Mouse (Mus musculus): ENCODE results near the gene Lrrc57. TPM values are rescaled to one million over a fixed set of nuclear protein-coding genes. Genes with fewer than 3 reads are reported as not detected.
A peak's percentile ranks its signal among the peaks of the same experiment; 100 is the strongest.

Gene Lrrc57
- polyA plus RNA-seq, 1 experiment from 2014 or later: 19.9 TPM

DNA sequence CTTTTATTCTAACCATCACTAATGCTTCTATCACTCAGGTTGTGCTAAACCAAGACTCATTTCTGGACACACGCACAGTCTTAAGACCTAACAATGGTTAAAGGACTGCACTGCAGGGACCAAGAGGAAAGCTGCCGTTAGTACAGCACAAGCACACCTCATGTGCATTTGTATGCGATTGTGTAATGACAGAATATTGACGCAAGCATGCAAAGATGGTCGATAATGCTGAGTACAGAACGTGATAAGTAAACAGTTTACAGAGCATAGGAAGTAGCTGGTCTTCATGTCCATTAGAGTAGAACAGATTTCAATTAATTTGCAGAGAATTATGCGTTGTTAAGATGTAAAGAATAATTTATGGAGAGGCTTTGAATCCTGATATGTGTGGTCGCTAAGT is 31.5 kb upstream of the Lrrc57 start:
- H3K27ac ChIP-seq (ENCODE audit: low read depth, low read length): no peak overlapping the region
- H3K4me1 ChIP-seq (ENCODE audit: control insufficient read depth, insufficient read depth, low read length): no peaks in the 10 kb centered on the region
- no peaks in the 10 kb centered on the region for H3K27me3 ChIP-seq (ENCODE audit: control insufficient read depth, insufficient read depth, low read length)
- 90% methylated on average over 8 of the region's 8 CpGs for WGBS
- H3K36me3 ChIP-seq (ENCODE audit: control insufficient read depth, insufficient read depth, low read length): no peaks in the 10 kb centered on the region
- H3K4me3 ChIP-seq (ENCODE audit: low read length): no peak overlapping the region
- H3K4me2 ChIP-seq (replicated peaks; ENCODE audit: low read depth, low read length): no peak overlapping the region
- no peaks in the 10 kb centered on the region for H3K9me3 ChIP-seq (ENCODE audit: control insufficient read depth, low read length)
- no peak for ATAC-seq (ENCODE audit: low FRiP score, low TSS enrichment)
- H3K9ac ChIP-seq (ENCODE audit: low read depth, low read length): no peak overlapping the region

DNA sequence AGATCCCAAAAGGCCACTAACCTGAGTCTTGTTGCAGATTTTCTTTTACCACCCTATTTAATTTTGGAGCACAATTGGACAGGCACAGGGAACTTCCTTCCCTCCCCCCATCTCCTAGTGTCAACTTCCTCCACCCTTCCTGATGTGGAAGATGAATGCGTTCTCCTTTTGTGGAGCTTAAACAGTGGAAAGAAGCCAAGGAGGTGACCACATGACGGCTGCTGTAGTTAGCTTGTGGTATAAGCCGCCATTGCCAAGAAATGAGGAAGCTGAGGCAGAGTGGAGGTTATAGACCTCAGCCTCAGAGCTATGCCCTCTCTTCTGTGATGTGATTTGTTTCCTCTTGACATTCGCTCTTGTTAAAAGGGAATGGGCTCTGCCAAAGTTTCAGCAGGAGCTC is 22.6 kb upstream of the Lrrc57 start:
- 74% methylated on average over 4 of the region's 4 CpGs for WGBS
- no peaks in the 10 kb centered on the region for H3K9me3 ChIP-seq (ENCODE audit: control insufficient read depth, low read length)

DNA sequence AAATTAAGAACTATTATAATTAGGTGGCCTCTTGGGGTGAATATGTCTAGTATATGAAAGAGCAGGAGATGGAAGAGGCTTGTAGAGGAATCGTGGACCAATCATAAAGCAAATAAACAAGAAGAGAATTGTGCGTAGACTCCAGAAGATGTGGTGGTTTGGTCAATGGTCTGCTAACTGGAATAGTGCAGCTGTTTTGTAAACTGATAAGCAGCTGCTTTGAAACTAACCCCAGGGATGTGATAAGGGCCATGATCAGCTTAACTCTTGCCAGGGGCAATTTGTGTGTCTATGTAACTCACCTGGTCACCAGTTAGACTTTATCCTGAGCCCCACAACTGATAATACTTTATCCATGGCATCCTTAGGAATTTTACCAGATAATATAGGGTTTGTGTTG is 22.2 kb upstream of the Lrrc57 start:
- Histone ChIP-seq H3K9me3 (ENCODE audit: control insufficient read depth, low read length) (no peaks in the 10 kb centered on the region), H3K36me3 (ENCODE audit: control insufficient read depth, insufficient read depth, low read length) (no peaks in the 10 kb centered on the region), H3K9ac (ENCODE audit: low read depth, low read length) (no peak overlapping the region), H3K4me3 (ENCODE audit: low read length) (no peak overlapping the region), H3K27me3 (ENCODE audit: control insufficient read depth, insufficient read depth, low read length) (no peaks in the 10 kb centered on the region), H3K4me2 (replicated peaks; ENCODE audit: low read depth, low read length) (no peak overlapping the region), H3K4me1 (ENCODE audit: control insufficient read depth, insufficient read depth, low read length) (peaks cover 5% of the 10 kb centered on the region; the same call in 1 of the 2 replicates), H3K27ac (ENCODE audit: low read depth, low read length) (no peak overlapping the region)
- WGBS: 96% methylated on average over 2 of the region's 2 CpGs
- no peak for ATAC-seq (ENCODE audit: low FRiP score, low TSS enrichment)

More for the DNA sequence above, 22.6 kb upstream of the Lrrc57 start:
- Histone ChIP-seq H3K36me3 (ENCODE audit: control insufficient read depth, insufficient read depth, low read length) (no peaks in the 10 kb centered on the region), H3K27me3 (ENCODE audit: control insufficient read depth, insufficient read depth, low read length) (no peaks in the 10 kb centered on the region), H3K9ac (ENCODE audit: low read depth, low read length) (no peak overlapping the region), H3K4me3 (ENCODE audit: low read length) (no peak overlapping the region), H3K4me1 (ENCODE audit: control insufficient read depth, insufficient read depth, low read length) (peaks cover 5% of the 10 kb centered on the region; the same call in 1 of the 2 replicates), H3K27ac (ENCODE audit: low read depth, low read length) (no peak overlapping the region; the same call in 1 of the 2 replicates), H3K4me2 (replicated peaks; ENCODE audit: low read depth, low read length) (no peak overlapping the region)
- no peak for ATAC-seq (ENCODE audit: low FRiP score, low TSS enrichment)

DNA sequence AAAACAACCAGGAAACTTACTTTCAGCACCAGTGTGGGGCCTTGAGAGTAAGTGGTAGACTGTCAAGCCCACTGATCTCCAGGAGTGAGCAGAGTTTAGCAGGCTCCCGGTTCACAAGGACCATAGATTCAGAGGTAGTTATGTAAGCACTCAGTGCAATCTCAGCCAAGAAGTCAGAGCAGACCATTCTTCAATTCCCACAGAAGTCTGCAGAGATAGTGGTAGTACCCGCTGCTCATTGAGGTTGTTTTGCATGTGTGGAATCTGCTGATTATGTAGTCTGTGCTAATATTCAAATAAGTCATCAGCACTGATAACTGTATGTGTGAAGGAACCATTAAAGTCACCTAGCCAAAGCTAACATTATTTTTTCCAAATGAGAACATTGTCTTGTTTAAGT is 21.3 kb upstream of the Lrrc57 start:
- Histone ChIP-seq H3K4me2 (replicated peaks; ENCODE audit: low read depth, low read length) (no peak overlapping the region), H3K27me3 (ENCODE audit: control insufficient read depth, insufficient read depth, low read length) (no peaks in the 10 kb centered on the region), H3K27ac (ENCODE audit: low read depth, low read length) (no peak overlapping the region), H3K4me1 (ENCODE audit: control insufficient read depth, insufficient read depth, low read length) (peaks cover 5% of the 10 kb centered on the region; the same call in 1 of the 2 replicates), H3K36me3 (ENCODE audit: control insufficient read depth, insufficient read depth, low read length) (no peaks in the 10 kb centered on the region), H3K9me3 (ENCODE audit: control insufficient read depth, low read length) (no peaks in the 10 kb centered on the region), H3K4me3 (ENCODE audit: low read length) (no peak overlapping the region), H3K9ac (ENCODE audit: low read depth, low read length) (no peak overlapping the region)
- ATAC-seq (ENCODE audit: low FRiP score, low TSS enrichment): no peak
- 74% methylated on average over 2 of the region's 2 CpGs for WGBS

DNA sequence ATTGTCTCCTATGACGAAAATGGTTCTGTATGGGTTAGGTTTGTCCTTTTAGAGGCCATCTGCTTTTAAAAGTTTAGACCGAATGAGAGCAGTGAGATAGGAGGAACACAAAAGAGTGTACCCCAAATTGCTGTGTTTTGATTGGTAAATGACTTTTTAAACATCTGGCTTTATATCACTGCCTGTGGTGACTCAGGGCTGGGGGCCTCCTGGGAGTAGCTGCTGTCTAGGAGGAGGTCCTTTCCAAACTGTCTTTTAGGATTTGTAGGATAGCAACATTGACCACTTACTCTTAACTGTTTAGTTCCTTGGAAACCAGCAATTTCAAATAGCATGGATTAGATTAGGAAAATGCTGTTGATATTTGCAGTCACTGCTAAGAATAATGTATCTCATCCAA is 20.9 kb upstream of the Lrrc57 start:
- H3K4me1 ChIP-seq (ENCODE audit: control insufficient read depth, insufficient read depth, low read length): peaks cover 5% of the 10 kb centered on the region; the same call in 1 of the 2 replicates
- no peak for ATAC-seq (ENCODE audit: low FRiP score, low TSS enrichment)
- WGBS: 80% methylated on average over 2 of the region's 2 CpGs
- peak overlapping the region; percentile 60; the same call in 1 of the 2 replicates for H3K4me3 ChIP-seq (ENCODE audit: low read length)
- H3K9ac ChIP-seq (ENCODE audit: low read depth, low read length): no peak overlapping the region
- no peak overlapping the region for H3K27ac ChIP-seq (ENCODE audit: low read depth, low read length)
- no peaks in the 10 kb centered on the region for H3K27me3 ChIP-seq (ENCODE audit: control insufficient read depth, insufficient read depth, low read length)
- H3K36me3 ChIP-seq (ENCODE audit: control insufficient read depth, insufficient read depth, low read length): no peaks in the 10 kb centered on the region
- no peaks in the 10 kb centered on the region for H3K9me3 ChIP-seq (ENCODE audit: control insufficient read depth, low read length)
- peak overlapping the region; percentile 52; the same call in 1 of the 2 replicates for H3K4me2 ChIP-seq (replicated peaks; ENCODE audit: low read depth, low read length)

DNA sequence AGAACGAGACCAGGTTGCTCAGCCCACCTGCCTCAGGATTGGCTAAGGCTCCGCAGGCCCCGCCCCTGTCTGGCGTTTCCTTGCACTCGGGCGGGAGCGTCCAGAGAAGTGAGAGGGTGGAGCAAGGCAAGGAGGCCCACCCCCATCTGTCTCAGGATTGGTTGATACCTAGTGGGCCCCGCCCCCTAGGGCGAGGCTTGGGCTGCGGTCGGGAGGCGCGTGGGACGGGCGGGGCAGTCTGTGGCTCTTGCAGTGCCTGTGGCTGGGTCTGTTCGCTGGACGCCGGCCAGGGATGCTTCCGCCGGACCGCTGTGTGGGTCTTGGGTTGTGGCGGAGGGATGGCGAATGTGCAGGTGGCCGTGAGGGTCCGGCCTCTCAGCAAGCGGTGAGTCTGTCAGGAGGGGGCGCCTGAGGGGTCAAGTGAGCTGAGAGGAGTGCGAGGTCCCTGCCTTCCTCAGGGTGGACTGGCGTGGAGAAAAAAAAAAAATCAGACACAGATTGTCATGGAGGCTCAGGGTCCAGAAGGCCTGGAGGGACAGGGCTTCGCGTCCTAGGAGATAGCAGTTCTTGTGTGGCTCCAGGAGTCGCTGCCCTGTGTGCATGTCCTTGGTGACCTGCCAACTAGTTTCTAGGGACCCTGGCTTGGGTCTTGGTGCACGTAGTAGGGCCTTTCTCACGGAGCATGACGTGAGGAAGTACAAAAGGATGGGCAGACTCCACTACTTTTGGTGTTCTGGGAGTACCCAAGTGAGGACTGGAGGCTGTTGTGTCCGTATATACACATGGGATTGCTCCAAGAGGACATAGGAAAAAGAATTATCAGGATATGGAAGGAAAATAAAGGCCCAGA is 19.8 kb upstream of the Lrrc57 start, which contains the start of gene Stard9:
Stard9 (plus strand) TSS at position 236 of the 850 bp plus-strand sequence.
- H3K27ac ChIP-seq (ENCODE audit: low read depth, low read length): no peak within 1 kb of the TSS
- ATAC-seq (ENCODE audit: low FRiP score, low TSS enrichment): peak; percentile 100
- peaks cover 5% of the 10 kb centered on the region; the same call in 1 of the 2 replicates for H3K4me1 ChIP-seq (ENCODE audit: control insufficient read depth, insufficient read depth, low read length)
- H3K9ac ChIP-seq (ENCODE audit: low read depth, low read length): peak within 1 kb of the TSS; percentile 61
- H3K27me3 ChIP-seq (ENCODE audit: control insufficient read depth, insufficient read depth, low read length): no peaks in the 10 kb centered on the region
- peak within 1 kb of the TSS; percentile 60 for H3K4me3 ChIP-seq (ENCODE audit: low read length)
- H3K9me3 ChIP-seq (ENCODE audit: control insufficient read depth, low read length): no peaks in the 10 kb centered on the region
- no peaks in the 10 kb centered on the region for H3K36me3 ChIP-seq (ENCODE audit: control insufficient read depth, insufficient read depth, low read length)
- peak within 1 kb of the TSS; percentile 52 for H3K4me2 ChIP-seq (replicated peaks; ENCODE audit: low read depth, low read length)
- WGBS: 4% methylated on average over 32 of the region's 36 CpGs

DNA sequence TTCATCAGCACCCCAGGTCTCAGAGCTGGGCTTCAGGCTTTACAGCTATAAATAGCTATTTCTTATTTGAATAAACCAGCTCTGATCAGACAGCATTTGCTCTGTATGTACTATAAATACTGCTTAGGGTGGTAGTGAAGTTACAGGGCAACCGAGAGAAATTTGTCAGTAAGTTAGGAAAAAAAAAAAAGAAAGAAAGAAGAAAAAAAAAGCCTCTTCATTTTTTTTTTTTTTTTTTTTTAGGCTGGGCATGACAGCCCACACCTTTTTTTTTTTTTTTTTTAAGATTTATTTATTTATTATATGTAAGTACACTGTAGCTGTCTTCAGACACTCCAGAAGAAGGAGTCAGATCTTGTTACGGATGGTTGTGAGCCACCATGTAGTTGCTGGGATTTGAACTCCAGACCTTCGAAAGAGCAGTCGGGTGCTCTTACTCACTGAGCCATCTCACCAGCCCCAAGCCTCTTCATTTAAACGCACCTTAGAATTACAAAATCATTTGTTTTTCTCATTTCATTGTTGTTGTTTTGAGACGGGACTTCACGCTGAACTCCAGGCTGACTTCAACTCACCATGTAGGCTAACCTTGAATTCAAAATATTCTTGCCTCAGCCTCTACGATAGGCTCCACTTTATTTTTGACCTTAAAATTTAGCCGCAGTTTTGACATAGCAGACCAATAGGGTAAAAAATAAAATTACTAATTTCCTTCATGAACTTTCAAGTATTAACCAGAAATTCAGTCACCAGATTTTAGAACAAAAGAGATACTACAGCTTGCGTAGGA is 19.0 kb upstream of the Lrrc57 start:
- peak overlapping the region; percentile 52 for H3K4me2 ChIP-seq (replicated peaks; ENCODE audit: low read depth, low read length)
- 25% methylated on average over 10 of the region's 10 CpGs for WGBS
- 0 out of 2 replicates have a peak, but pooled peaks have one; percentile 18 for ATAC-seq (ENCODE audit: low FRiP score, low TSS enrichment)
- no peaks in the 10 kb centered on the region for H3K36me3 ChIP-seq (ENCODE audit: control insufficient read depth, insufficient read depth, low read length)
- peak overlapping the region; percentile 60 for H3K4me3 ChIP-seq (ENCODE audit: low read length)
- H3K9ac ChIP-seq (ENCODE audit: low read depth, low read length): peak overlapping the region; percentile 34; the same call in 1 of the 2 replicates
- H3K4me1 ChIP-seq (ENCODE audit: control insufficient read depth, insufficient read depth, low read length): peaks cover 5% of the 10 kb centered on the region; the same call in 1 of the 2 replicates
- no peaks in the 10 kb centered on the region for H3K27me3 ChIP-seq (ENCODE audit: control insufficient read depth, insufficient read depth, low read length)
- H3K27ac ChIP-seq (ENCODE audit: low read depth, low read length): no peak overlapping the region
- no peaks in the 10 kb centered on the region for H3K9me3 ChIP-seq (ENCODE audit: control insufficient read depth, low read length)

DNA sequence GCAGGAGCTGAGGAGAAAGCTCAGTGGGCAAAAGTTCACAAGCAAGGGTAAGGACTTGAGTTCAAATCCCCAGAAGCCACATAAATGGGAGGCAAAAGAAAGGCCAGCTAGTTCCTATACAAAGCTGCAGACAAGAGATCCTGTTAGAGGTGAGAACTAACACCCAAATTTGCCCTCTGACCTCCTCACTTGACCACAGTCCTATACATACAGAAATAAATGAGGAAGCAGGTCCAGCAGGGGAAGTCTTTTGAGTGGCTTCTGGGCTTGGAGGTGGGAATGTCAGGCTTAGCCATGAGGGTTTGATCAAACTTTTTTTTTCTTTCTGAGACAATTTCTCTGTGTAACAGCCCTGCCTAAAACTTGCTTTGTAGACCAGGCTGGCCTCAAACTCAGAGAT is 13.6 kb upstream of the Lrrc57 start:
- H3K9me3 ChIP-seq (ENCODE audit: control insufficient read depth, low read length): no peaks in the 10 kb centered on the region
- no peak overlapping the region for H3K27ac ChIP-seq (ENCODE audit: low read depth, low read length)
- no peak for ATAC-seq (ENCODE audit: low FRiP score, low TSS enrichment)
- no peak overlapping the region for H3K4me2 ChIP-seq (replicated peaks; ENCODE audit: low read depth, low read length)
- H3K9ac ChIP-seq (ENCODE audit: low read depth, low read length): no peak overlapping the region
- H3K36me3 ChIP-seq (ENCODE audit: control insufficient read depth, insufficient read depth, low read length): peaks cover 21% of the 10 kb centered on the region
- no peaks in the 10 kb centered on the region for H3K4me1 ChIP-seq (ENCODE audit: control insufficient read depth, insufficient read depth, low read length)
- H3K27me3 ChIP-seq (ENCODE audit: control insufficient read depth, insufficient read depth, low read length): no peaks in the 10 kb centered on the region
- no peak overlapping the region for H3K4me3 ChIP-seq (ENCODE audit: low read length)

Measured in kidney, embryonic 14.5 days (tissue).